Comparison of ENCODE assay signal across 9 mouse cellular contexts in genomic region chr17:64914302-64914701, GRCm38 (mm10).
DNase-seq lines count a peak whose midpoint lies in the region; ATAC-seq and TF ChIP-seq lines count a peak whose summit lies in the region.
"Had no signal": no experiment of that assay in that cellular context is flagged by ENCODE, and none has a peak within 500 bp of the region (broad histone marks: within the 10 kb centered on the region; RNA-seq: fewer than 3 reads in every experiment).

No protein-coding gene starts in this region.

- H3K36me3 ChIP-seq in heart, postnatal 0 days (replicated peaks; ENCODE audit: control insufficient read depth, insufficient read depth, low read length) = no peaks in the 10 kb centered on the region
- H3K36me3 ChIP-seq in heart, embryonic 12.5 days = no peaks in the 10 kb centered on the region
- H3K36me3 ChIP-seq in embryonic facial prominence, embryonic 10.5 days (replicated peaks) = no peaks in the 10 kb centered on the region

- H3K27ac ChIP-seq in heart, postnatal 0 days (ENCODE audit: low read depth) = no peak overlapping the region
- H3K27ac ChIP-seq in heart, embryonic 12.5 days (ENCODE audit: poor library complexity, severe bottlenecking) = no peak overlapping the region
- H3K27ac ChIP-seq in embryonic facial prominence, embryonic 10.5 days (replicated peaks) = peak overlapping the region; percentile 51

- ATAC-seq in heart, postnatal 0 days (ENCODE audit: insufficient read depth, low read depth) = peak; percentile 44; the same call in 1 of the 2 replicates
- no peak for ATAC-seq in heart, embryonic 12.5 days (ENCODE audit: insufficient number of reproducible peaks, low FRiP score)

- TF ChIP-seq EP300 in heart, postnatal 0 days (IDR thresholded peaks at IDR 0.05; ENCODE audit: low read depth) = no peak

- no peak overlapping the region for H3K9ac ChIP-seq in heart, postnatal 0 days (replicated peaks; ENCODE audit: low read depth, low read length)
- H3K9ac ChIP-seq in heart, embryonic 12.5 days = no peak overlapping the region

- H3K4me3 ChIP-seq in heart, postnatal 0 days (ENCODE audit: low read depth, low read length) = no peak overlapping the region
- H3K4me3 ChIP-seq in heart, embryonic 12.5 days = no peak overlapping the region
- no peak overlapping the region for H3K4me3 ChIP-seq in embryonic facial prominence, embryonic 10.5 days

- H3K4me2 ChIP-seq in heart, postnatal 0 days (ENCODE audit: low read depth, low read length) = no peak overlapping the region
- H3K4me2 ChIP-seq in heart, embryonic 12.5 days = no peak overlapping the region

- H3K4me1 ChIP-seq in heart, postnatal 0 days (ENCODE audit: control insufficient read depth, insufficient read depth) = peaks cover 12% of the 10 kb centered on the region; the same call in 1 of the 2 replicates
- H3K4me1 ChIP-seq in heart, embryonic 12.5 days (replicated peaks) = peaks cover 9% of the 10 kb centered on the region
- H3K4me1 ChIP-seq in embryonic facial prominence, embryonic 10.5 days = peaks cover 38% of the 10 kb centered on the region

- H3K27me3 ChIP-seq in heart, postnatal 0 days (ENCODE audit: control insufficient read depth, insufficient read depth, low read length) = no peaks in the 10 kb centered on the region
- no peaks in the 10 kb centered on the region; the same call in 1 of the 2 replicates for H3K27me3 ChIP-seq in heart, embryonic 12.5 days (replicated peaks)
- no peaks in the 10 kb centered on the region for H3K27me3 ChIP-seq in embryonic facial prominence, embryonic 10.5 days (replicated peaks; ENCODE audit: low read depth, poor library complexity, severe bottlenecking)

- H3K9me3 ChIP-seq in heart, postnatal 0 days (replicated peaks; ENCODE audit: control insufficient read depth, low read length) = no peaks in the 10 kb centered on the region
- 0 out of 2 replicates have a peak, but pooled peaks cover 3% of the 10 kb centered on the region for H3K9me3 ChIP-seq in heart, embryonic 12.5 days (replicated peaks)
- H3K9me3 ChIP-seq in embryonic facial prominence, embryonic 10.5 days = no peaks in the 10 kb centered on the region

- DNase-seq in heart, postnatal 0 days (ENCODE audit: low spot score) = peak; percentile 34
- peak; percentile 65 for DNase-seq in A20 (ENCODE audit: low read depth, low spot score)
- no peak for DNase-seq in embryonic facial prominence, embryonic 10.5 days (ENCODE audit: low spot score)
- DNase-seq in kidney, postnatal 4 days = peak; percentile 76 to 85
- DNase-seq in gastrocnemius, postnatal 10 days = no peak
- no peak for DNase-seq in natural killer cell, adult 2 months (ENCODE audit: low spot score in 2 of 2)
- DNase-seq in layer of hippocampus, adult 9-11 months = no peak
- DNase-seq: cerebellum, adult 11-12 months had no signal

- WGBS in heart, postnatal 0 days = 26% methylated on average over 8 of the region's 8 CpGs
- 51% methylated on average over 8 of the region's 8 CpGs for WGBS in heart, embryonic 12.5 days
- WGBS in embryonic facial prominence, embryonic 10.5 days = 55% methylated on average over 8 of the region's 8 CpGs

- no peak for TF ChIP-seq CTCF in heart, postnatal 0 days (IDR thresholded peaks at IDR 0.05; ENCODE audit: low read depth)

Comparison
In these comparisons a context has a peak if more than half of its experiments do, and no peak if none do; other contexts are left out.
1. DNase-seq: peak in heart, postnatal 0 days (single experiment), A20 (single experiment) and kidney, postnatal 4 days (2 of 2); none in embryonic facial prominence, embryonic 10.5 days (single experiment), gastrocnemius, postnatal 10 days (single experiment), natural killer cell, adult 2 months (0 of 2) and layer of hippocampus, adult 9-11 months (single experiment).